Mouse (Mus musculus): ENCODE measurements around the gene Tax1bp3. TPM values are rescaled to one million over a fixed set of nuclear protein-coding genes. Genes with fewer than 3 reads are reported as not detected.
A peak's percentile ranks its signal among the peaks of the same experiment; 100 is the strongest.

Gene Tax1bp3
- 202 and 204 TPM in 2 replicates for polyA plus RNA-seq (2015; fragmentation: Nextera tagmentation; extraction: Ambion mirVana)

DNA sequence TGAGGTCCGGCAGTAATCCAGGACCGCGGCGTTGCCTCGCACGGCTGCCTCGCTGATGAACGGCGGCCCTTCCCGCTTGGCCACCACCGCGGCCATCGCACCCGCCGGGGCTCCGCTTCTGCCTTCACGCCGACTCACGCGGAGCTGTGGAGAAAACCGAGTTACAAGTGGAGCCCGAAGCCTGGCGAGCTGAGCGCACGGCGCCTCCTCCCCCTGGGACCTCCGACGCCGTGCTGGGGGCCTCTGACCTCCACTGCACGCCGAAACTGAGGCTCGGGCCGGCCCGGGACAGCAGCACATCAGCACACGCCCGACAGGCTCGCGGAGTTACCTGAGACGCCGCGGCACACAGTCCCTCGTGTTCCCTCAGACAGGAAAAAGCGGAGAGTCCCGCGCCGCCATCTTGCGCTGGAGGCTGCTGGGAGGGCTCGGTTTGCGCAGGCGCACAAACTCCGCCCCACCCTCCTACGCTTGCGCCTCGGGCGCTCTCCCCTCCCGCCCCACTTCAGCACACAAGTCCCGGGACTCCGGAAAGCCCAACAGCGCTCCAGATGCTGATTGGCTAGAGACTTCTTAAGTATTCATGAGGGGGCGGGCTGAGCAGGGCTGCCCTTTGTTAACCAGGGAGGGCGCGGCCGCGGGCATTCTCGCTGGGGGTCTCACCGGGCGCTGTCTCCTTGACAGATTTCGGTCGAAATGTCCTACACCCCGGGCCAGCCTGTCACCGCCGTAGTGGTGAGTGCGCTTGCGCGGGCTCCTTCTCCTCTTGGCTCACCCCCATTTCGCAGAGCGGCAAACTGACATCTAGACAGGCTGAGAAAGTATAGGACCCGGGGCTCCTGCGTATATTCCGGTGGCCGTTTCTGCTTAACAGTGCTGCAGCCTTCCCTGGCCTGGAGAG is at the start of gene Tax1bp3, which contains the start of gene Emc6:
Gene Tax1bp3, plus strand, starts transcription at position 476 of the 901 bp plus-strand sequence.
Gene Emc6, minus strand, starts transcription at position 430 of the 901 bp plus-strand sequence.
- H3K4me2 ChIP-seq: peak within 1 kb of the TSS; percentile 72
- under 1% methylated on average over 81 of the region's 81 CpGs for WGBS
- H3K4me1 ChIP-seq: peaks cover 43% of the 10 kb centered on the region
- H3K27ac ChIP-seq: peak within 1 kb of the TSS; percentile 97
- H3K9me3 ChIP-seq (replicated peaks): no peaks in the 10 kb centered on the region
- H3K36me3 ChIP-seq: peaks cover 37% of the 10 kb centered on the region
- peak within 1 kb of the TSS; percentile 79 for H3K9ac ChIP-seq
- ATAC-seq (replicated peaks; ENCODE audit: low FRiP score): peak; percentile 98
- H3K4me3 ChIP-seq (replicated peaks): peak within 1 kb of the TSS; percentile 83
- H3K27me3 ChIP-seq: no peaks in the 10 kb centered on the region

DNA sequence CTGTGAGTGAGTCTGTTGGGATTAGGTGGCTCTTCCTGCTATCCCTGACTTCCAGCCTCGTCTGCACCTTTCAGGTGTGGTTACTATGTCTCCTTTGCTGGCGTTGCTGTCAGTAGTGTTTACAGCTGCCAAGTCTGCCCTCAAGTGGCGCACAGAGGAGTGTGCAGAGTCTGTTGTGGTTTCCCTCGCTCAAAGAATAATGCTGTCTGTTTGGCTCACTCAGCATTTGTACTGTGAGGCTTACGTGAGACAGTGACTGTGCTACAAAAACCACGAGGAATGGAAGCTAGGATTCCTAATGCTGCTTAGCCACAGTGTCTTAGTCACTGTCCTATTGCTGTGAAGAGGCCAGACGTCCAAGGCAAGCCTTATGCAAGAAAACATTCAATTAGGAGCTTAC is 45.9 kb upstream of the Tax1bp3 start:
- Histone ChIP-seq H3K9me3 (replicated peaks) (no peaks in the 10 kb centered on the region), H3K27ac (no peak overlapping the region), H3K27me3 (no peaks in the 10 kb centered on the region), H3K4me1 (peaks cover 19% of the 10 kb centered on the region), H3K36me3 (peaks cover 46% of the 10 kb centered on the region), H3K4me3 (replicated peaks) (no peak overlapping the region), H3K9ac (no peak overlapping the region), H3K4me2 (no peak overlapping the region)
- no peak for ATAC-seq (replicated peaks; ENCODE audit: low FRiP score)
- 84% methylated on average over 7 of the region's 7 CpGs for WGBS

DNA sequence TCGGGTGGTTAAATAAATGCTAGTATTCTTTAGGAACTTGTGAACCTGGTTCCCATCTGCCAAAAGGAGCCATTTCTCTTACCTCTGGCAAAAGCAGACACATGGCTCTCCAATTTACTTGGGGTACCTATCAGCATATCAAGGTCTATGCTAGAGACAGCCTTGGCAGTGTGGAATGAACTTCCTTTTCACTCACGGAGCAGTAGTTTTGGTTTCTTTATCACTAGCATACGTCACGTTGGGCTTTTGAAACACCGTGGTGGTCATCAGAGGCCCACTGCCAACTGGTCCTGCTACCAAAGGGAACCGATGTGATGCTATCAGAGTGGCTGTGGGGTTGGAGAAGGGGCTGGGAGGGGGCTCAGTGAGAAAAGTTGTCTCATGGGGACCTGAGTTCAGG is 43.9 kb upstream of the Tax1bp3 start:
- Histone ChIP-seq H3K27ac (no peak overlapping the region), H3K9ac (no peak overlapping the region), H3K4me1 (peaks cover 36% of the 10 kb centered on the region), H3K9me3 (replicated peaks) (no peaks in the 10 kb centered on the region), H3K27me3 (no peaks in the 10 kb centered on the region), H3K36me3 (peaks cover 42% of the 10 kb centered on the region), H3K4me3 (replicated peaks) (no peak overlapping the region), H3K4me2 (no peak overlapping the region)
- ATAC-seq (replicated peaks; ENCODE audit: low FRiP score): no peak
- 96% methylated on average over 6 of the region's 6 CpGs for WGBS

DNA sequence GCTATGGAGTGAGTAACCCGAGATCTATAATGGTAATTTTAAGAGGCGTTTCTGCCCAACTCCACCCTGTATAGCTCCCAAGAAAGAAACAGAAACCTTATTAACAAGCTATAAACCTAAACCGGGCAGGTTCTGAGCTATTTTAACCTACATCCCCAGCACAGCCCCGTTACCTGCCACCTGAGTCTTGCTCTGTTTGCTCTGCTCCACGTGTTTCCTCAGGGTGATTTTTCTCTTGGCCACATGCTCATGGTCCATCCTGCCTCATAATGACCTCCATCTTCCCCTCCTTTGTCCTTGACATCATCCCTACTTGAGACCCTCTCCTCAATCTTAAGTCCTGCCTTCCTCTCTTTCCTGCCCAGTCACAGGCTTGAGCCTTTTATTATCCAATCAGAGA is 42.7 kb upstream of the Tax1bp3 start:
- no peak overlapping the region for H3K4me3 ChIP-seq (replicated peaks)
- no peaks in the 10 kb centered on the region for H3K9me3 ChIP-seq (replicated peaks)
- no peak for ATAC-seq (replicated peaks; ENCODE audit: low FRiP score)
- H3K4me1 ChIP-seq: peaks cover 41% of the 10 kb centered on the region
- H3K4me2 ChIP-seq: peak overlapping the region; percentile 21
- 85% methylated on average over 5 of the region's 5 CpGs for WGBS
- no peak overlapping the region for H3K27ac ChIP-seq
- no peaks in the 10 kb centered on the region for H3K27me3 ChIP-seq
- H3K36me3 ChIP-seq: peaks cover 37% of the 10 kb centered on the region
- H3K9ac ChIP-seq: no peak overlapping the region

DNA sequence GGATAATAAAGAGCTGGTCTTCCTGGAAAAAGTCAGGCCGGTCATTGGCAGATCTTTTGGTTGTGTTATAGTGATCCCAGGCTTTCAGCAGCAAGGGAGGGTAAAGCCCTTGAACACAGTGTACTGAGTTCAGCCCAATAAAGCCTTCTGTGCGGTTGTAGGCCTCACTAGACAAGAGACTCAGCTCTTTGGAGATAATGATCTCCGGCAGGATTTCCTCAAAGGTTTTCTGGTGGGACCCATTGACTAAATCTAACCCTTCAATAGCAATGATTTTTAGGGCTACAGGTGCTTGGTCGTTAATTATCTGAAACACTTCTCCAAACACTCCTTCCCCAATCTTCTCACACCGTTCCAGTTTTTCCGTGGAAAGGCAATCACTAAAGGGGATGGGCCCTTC is 40.3 kb upstream of the Tax1bp3 start:
- Histone ChIP-seq H3K27me3 (no peaks in the 10 kb centered on the region), H3K9me3 (replicated peaks) (no peaks in the 10 kb centered on the region), H3K4me1 (peaks cover 41% of the 10 kb centered on the region), H3K9ac (peak overlapping the region; percentile 77), H3K27ac (no peak overlapping the region), H3K36me3 (peaks cover 30% of the 10 kb centered on the region), H3K4me2 (peak overlapping the region; percentile 84), H3K4me3 (replicated peaks) (peak overlapping the region; percentile 96)
- WGBS: 58% methylated on average over 6 of the region's 6 CpGs
- no peak for ATAC-seq (replicated peaks; ENCODE audit: low FRiP score)

DNA sequence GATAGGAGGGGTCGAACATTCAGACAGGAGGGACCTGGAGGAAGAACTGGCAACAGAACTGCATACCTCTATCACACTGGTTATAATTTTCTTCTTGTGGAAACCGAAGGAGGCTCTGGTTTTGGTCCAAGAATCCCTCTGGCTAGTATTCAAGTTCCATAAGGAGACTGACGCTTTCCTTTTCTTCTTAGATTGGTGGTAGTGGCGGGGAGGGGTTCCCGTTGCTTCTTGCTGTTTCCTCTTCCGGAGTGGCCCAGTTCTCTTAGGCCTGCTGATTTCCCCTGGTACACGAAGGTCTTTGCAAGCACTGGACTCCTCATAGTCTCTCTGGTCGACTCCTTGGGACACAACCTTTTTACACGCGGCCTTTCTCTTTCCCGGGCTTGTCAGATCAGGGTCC is 39.8 kb upstream of the Tax1bp3 start:
- Histone ChIP-seq H3K27ac (peak overlapping the region; percentile 23; the same call in 1 of the 2 replicates), H3K9me3 (replicated peaks) (no peaks in the 10 kb centered on the region), H3K36me3 (peaks cover 25% of the 10 kb centered on the region), H3K9ac (peak overlapping the region; percentile 77), H3K4me2 (peak overlapping the region; percentile 84), H3K27me3 (no peaks in the 10 kb centered on the region), H3K4me1 (peaks cover 41% of the 10 kb centered on the region), H3K4me3 (replicated peaks) (peak overlapping the region; percentile 96)
- 24% methylated on average over 11 of the region's 11 CpGs for WGBS
- ATAC-seq (replicated peaks; ENCODE audit: low FRiP score): no peak

DNA sequence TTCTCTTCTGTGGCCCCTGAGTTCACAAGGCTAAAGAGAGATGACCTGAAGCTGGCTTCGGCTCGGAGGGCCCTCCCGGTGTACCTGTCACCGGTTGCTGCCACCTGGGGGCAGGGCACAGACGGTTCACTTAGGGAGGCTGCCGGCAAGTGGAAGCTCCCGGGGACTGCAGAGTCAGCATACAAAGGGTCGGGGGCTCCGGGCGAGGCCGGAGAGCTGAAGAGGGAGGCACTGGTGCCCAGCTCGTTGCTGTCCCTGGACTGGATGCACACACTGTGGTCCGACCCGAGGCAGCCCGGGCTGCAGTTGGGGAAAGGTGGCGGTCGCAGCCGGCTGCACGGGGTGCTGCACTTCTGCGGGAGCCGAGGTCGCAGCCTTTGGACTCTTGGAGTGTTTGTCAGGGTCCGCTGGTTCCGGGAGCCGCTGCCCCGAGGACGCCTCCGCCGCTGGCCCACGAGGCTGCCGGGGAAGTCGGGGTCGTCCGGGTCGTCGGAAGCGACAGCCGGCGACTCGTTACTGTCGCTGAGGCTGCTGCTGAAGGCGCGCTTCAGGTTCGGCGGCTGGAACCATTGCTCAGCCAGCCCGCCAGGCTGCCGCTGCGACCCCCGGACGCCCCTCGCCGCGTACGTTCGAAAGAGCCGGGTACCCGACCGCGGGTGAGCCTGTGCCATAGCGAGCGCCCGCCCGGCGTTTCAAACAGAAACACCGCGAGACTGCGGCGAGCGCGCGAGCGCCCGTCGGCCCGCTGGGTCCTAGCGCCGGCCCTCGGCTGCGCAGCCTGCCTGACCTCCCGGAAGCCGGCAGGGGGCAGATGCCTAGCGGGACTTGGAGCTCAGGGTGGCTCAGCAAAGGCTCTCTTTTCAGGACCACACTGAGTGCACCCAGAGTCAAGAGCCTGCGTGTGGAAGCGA is 39.0 kb upstream of the Tax1bp3 start, which contains the start of gene Haspin:
Gene Haspin, minus strand, starts transcription at position 704 of the 911 bp plus-strand sequence.
- WGBS: under 1% methylated on average over 84 of the region's 84 CpGs
- H3K4me3 ChIP-seq (replicated peaks): peak within 1 kb of the TSS; percentile 96
- H3K27me3 ChIP-seq: no peaks in the 10 kb centered on the region
- H3K9me3 ChIP-seq (replicated peaks): no peaks in the 10 kb centered on the region
- H3K9ac ChIP-seq: peak within 1 kb of the TSS; percentile 77
- peak; percentile 95 for ATAC-seq (replicated peaks; ENCODE audit: low FRiP score)
- peaks cover 41% of the 10 kb centered on the region for H3K4me1 ChIP-seq
- peak within 1 kb of the TSS; percentile 84 for H3K4me2 ChIP-seq
- peaks cover 18% of the 10 kb centered on the region for H3K36me3 ChIP-seq
- peak within 1 kb of the TSS; percentile 23; the same call in 1 of the 2 replicates for H3K27ac ChIP-seq

DNA sequence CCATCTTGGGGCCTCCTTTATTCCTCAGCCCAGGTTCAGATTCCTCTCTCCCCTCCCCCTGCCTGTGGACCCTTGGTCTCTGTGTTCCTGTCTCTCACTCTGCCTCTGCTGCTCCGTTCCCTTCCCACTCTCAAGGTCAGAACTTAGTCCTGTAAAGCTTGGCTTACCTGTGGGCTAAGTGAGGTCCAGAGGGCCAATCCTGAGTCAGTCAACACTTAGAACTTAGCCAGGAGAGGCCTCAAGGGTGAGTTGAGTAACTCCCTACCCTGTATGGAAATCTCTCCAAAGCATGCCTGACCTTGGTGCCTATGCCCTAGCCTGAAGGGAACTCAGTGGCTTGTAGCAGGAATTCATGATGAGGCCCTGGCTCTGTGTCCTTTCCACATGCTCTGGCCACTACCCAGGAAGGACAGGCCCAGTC is 32.6 kb upstream of the Tax1bp3 start:
- WGBS: 50% methylated on average over 1 of the region's 1 CpGs
- H3K27ac ChIP-seq: no peak overlapping the region
- no peak overlapping the region for H3K4me3 ChIP-seq (replicated peaks)
- no peaks in the 10 kb centered on the region for H3K27me3 ChIP-seq
- H3K4me1 ChIP-seq: no peaks in the 10 kb centered on the region; the same call in 1 of the 2 replicates
- no peak for ATAC-seq (replicated peaks; ENCODE audit: low FRiP score)
- no peak overlapping the region for H3K4me2 ChIP-seq
- H3K9me3 ChIP-seq (replicated peaks): no peaks in the 10 kb centered on the region
- no peak overlapping the region for H3K9ac ChIP-seq
- H3K36me3 ChIP-seq: no peaks in the 10 kb centered on the region

DNA sequence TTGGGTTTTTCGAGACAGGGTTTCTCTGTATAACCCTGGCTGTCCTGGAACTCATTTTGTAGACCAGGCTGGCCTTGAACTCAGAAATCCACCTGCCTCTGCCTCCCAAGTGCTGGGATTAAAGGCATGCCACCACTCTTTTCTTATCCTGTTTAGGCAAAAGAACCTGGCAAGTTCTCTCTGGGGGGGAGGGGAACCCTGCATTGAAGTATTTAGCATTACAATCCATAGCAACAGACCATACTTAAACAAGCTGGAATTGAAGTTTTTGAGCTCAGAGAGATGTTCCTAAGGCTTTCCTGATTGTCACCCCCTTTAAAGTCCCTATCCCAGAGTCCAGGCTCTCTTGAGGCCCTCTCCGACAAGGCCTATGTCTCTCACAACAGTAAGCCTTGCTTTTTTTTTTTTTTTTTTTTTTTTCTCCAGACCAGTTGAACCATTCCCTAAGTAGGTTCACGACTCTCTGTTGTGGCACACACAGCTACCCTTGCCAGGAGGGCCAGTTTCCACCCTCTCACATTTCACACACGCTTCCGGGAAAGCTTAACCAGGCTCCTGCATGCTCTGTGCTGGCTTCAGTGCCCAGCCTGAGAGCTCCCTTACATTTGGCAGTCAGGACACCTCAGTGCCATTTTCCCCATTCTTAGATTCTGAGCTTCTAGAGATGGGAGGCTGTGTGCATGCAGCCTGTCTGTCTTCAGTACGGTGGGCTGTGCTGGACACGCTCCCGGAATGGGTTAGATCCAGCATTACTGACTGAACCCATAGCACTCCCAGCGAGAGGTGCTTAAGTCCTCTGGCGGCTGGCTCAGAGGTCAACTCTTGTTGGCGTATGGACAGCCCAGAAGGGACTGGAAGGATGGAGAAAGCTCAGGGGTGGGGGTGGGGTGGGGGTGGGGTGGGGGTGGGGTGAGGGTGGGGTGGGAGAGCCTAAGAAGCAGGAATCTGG is 30.6 kb upstream of the Tax1bp3 start:
- ATAC-seq (replicated peaks; ENCODE audit: low FRiP score): no peak
- H3K27ac ChIP-seq: no peak overlapping the region
- no peaks in the 10 kb centered on the region for H3K9me3 ChIP-seq (replicated peaks)
- no peaks in the 10 kb centered on the region for H3K36me3 ChIP-seq
- no peak overlapping the region for H3K4me3 ChIP-seq (replicated peaks)
- no peaks in the 10 kb centered on the region; the same call in 1 of the 2 replicates for H3K4me1 ChIP-seq
- no peak overlapping the region for H3K4me2 ChIP-seq
- 57% methylated on average over 11 of the region's 11 CpGs for WGBS
- no peak overlapping the region for H3K9ac ChIP-seq
- no peaks in the 10 kb centered on the region for H3K27me3 ChIP-seq

DNA sequence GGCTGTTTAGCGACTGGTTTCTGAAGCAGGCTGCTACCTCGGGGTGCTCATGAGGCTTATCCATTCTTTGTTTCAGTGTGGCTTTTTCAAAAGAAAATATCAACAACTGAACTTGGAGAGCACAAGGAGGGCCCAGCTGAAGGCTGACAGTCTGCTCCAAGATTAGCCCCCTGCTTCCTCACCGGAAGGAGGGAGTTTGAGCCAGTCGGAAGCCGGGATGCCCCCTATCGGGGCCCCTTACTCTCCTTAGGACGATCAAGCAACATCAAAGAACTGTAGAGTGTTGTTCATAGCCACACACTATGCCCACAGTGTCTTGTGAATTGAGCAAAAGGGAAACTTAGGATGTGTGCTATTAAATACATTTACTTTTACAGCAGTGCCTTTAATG is 29.9 kb upstream of the Tax1bp3 start:
- WGBS: 64% methylated on average over 7 of the region's 7 CpGs
- Histone ChIP-seq H3K36me3 (no peaks in the 10 kb centered on the region), H3K9me3 (replicated peaks) (no peaks in the 10 kb centered on the region), H3K4me3 (replicated peaks) (no peak overlapping the region), H3K4me1 (no peaks in the 10 kb centered on the region; the same call in 1 of the 2 replicates), H3K4me2 (no peak overlapping the region), H3K9ac (no peak overlapping the region), H3K27me3 (no peaks in the 10 kb centered on the region), H3K27ac (no peak overlapping the region)
- ATAC-seq (replicated peaks; ENCODE audit: low FRiP score): no peak

DNA sequence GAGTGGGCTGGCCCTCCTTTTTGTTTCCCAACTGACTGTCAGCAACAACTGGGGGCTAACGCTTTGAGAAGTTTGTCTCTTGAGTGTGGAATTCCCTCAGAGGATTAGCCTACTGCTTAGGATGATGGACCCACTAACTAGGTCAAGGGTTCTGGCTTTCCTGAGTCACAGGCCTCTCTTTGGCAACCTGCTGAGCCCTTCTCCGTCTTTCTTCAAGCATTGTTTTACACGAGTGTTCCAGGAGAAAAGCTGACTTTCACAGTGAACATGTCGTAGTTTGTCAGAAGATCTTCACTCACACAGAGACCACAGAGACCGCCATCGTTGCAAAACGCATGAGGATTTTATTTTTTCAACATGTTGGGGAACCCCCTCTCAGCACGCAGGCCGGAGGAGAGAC is 28.7 kb upstream of the Tax1bp3 start:
- Histone ChIP-seq H3K4me2 (no peak overlapping the region), H3K9ac (no peak overlapping the region), H3K4me1 (no peaks in the 10 kb centered on the region; the same call in 1 of the 2 replicates), H3K27ac (no peak overlapping the region), H3K9me3 (replicated peaks) (no peaks in the 10 kb centered on the region), H3K36me3 (no peaks in the 10 kb centered on the region), H3K27me3 (no peaks in the 10 kb centered on the region), H3K4me3 (replicated peaks) (no peak overlapping the region)
- WGBS: 85% methylated on average over 9 of the region's 9 CpGs
- ATAC-seq (replicated peaks; ENCODE audit: low FRiP score): no peak
